Mouse (Mus musculus): ENCODE measurements around the gene Cntn2. TPM values are rescaled to one million over a fixed set of nuclear protein-coding genes. Genes with fewer than 3 reads are reported as not detected.

Cntn2 gene
- total RNA-seq (2021) = 1 to 10 TPM; 1.2 to 2.0 TPM
- long read RNA-seq, experiment 1, partial matches to known transcripts = 0 of 2 reads
- long read RNA-seq, experiment 1, other reads (novel, unspliced or antisense) = 2 of 2 reads
- long read RNA-seq, experiment 2 = 0 reads

DNA sequence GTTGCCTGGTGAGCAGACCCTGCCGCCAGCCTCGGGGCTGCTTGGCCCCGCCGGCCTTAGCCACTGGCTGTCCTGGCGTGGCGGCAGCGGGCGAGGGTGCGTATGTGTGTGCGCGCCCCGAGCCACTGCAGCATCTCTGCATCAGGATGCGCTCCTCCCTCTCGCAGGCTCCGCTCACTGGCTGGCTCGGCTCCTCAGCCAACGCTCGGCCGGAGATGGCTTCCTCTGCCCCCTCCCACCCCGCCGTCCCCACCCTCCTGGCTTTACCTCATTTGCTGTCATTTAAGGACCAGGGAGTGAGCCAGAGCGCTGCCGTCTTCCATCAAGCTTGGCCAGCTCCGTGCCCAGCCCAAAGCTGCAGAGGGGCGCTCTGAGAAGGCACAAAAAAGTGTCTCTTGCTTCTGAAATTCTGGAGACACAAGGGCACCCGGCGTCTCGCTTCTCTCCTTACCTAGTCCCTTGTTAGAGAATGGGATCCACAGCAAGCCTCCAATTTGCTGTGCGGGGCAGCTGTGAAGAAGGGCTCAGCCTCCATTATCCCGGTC lies at the start of gene Cntn2:
TSS of gene Cntn2 (minus strand) at position 495 of the 545 bp plus-strand sequence.
- no peak for DNase-seq (ENCODE audit: low spot score in 2 of 2)

DNA sequence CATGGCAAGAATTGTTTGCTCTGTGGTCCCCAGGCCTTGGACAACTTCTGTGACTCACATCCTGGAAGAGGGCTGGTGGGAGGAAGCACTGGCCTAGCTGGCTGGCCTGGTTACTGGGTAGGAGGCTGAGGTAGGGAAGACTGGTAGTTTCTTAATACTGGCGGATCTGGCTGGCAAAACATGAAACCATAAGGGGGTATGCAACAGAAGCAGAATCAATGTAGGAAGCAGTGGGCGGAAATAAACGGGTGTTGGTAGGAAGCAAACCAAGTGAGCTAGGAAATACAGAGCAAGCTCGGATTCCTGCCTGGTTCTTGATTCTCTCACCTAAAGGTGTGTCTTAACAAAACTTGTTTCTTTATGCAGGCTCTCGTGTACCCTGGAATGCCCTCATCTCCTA lies 49.1 kb upstream of the Cntn2 start:
- DNase-seq (ENCODE audit: low spot score in 2 of 2) = no peak

DNA sequence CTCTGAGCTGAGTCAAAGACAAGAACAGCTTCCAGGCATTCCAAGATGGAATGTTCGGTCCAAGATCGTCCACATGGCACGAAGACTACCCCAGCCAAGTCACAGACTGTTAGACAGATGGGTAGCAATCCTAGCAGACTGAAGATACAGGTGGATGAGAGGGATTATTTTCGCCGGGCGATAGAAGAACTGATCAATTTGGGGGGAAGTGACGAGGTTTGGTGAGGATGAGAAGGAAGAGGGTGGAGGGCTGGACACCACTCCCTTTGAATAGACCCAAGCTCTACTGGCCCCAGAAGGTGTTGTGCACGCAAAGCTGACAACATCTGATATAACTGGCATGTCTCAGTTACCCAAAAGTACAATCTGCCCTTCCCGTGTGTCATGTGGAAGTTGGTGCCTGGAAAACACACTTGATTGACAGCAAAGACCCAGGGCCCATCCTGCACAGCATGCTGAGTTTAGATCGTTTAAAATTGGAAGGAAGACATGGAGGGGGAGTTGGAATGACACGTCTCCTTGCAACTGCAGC lies 48.4 kb upstream of the Cntn2 start:
- no peak for DNase-seq (ENCODE audit: low spot score in 2 of 2)

GRCm38 (mm10) chr1:132586679-132587201 lies 43.7 kb upstream of the Cntn2 start:
- DNase-seq (ENCODE audit: low spot score in 2 of 2) = no peak

GRCm38 (mm10) chr1:132585376-132585775 lies 42.3 kb upstream of the Cntn2 start:
- no peak for DNase-seq (ENCODE audit: low spot score in 2 of 2)

DNA sequence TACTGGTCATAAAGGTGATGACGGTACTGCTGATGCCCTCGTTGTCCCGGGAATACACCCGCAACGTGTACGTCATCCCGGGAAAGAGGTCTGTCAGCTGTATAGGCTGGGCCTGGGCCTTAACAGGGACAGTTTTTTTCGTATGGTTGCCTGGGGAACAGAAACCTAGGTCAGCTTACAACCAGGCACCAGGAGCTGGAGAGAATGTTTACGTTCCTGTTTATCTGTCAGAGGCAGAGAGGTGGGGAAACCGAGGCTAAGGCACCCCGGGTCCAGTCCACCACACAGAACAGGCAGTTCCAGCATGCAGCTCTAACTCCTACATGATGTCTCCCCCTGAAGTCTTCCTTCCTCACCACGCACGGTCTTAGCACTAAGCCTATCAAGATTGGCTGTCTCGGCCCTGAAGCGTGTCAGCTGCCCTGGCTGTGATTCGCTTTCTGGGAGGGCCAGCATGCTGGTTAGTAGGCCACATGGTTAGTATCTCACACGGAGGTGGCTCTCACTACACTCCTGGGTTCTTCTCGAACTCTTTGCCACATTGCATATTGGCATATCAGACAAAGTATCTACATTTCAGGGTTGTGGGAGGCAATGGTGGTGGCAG lies 40.0 kb upstream of the Cntn2 start:
- DNase-seq (ENCODE audit: low spot score in 2 of 2) = no peak

DNA sequence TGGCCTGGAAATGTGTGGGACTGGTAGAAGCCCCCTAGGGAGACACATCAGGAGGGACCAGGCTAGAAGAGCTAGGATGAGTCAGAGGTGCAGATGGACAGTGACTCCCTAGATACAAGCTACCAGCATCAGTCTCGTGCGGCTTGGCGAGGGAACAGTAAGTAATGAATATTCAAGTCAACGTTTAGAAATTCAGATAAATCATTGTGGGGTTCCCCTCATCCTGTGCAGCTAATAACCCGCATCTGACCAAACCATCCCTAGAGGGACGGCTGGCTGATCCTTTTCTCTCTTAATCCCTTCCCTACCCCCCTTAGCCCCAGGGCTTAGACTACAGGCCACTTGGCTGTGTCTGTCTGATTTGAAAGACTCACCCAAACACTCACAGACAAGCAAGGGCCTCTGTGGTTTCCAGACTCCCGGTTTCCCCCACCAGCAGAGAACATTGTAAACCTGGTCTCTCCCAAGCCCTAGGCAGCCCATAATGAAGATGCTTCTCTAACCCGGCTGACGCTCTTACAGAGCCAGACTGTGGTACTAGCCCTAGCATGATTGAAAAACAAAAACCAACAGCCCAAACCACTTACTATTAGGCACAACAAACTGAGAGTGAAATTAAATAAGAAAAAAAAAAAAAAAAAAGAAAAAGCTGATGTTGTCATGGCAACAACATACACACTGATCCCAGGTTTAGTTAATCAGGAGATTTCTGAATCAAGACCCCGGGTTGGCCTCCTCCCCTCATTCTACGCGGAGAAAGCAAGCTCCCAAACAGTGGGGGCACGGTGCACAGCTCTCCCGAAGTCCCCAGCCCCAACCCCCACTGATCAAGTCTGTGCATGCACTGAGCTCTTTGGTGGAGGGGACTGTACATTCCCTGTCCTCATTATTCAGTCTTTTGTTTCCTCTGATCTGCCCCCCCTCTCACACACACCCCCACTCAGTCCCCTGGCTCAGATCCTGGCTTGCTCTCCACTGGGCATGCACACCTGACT lies 39.1 kb upstream of the Cntn2 start:
- DNase-seq (ENCODE audit: low spot score in 2 of 2) = no peak

- no peak for DNase-seq (ENCODE audit: low spot score in 2 of 2)
Observed at GRCm38 (mm10) chr1:132580063-132580462, 37.0 kb upstream of the Cntn2 start.

GRCm38 (mm10) chr1:132576845-132577244 lies 33.8 kb upstream of the Cntn2 start:
- no peak for DNase-seq (ENCODE audit: low spot score in 2 of 2)

DNA sequence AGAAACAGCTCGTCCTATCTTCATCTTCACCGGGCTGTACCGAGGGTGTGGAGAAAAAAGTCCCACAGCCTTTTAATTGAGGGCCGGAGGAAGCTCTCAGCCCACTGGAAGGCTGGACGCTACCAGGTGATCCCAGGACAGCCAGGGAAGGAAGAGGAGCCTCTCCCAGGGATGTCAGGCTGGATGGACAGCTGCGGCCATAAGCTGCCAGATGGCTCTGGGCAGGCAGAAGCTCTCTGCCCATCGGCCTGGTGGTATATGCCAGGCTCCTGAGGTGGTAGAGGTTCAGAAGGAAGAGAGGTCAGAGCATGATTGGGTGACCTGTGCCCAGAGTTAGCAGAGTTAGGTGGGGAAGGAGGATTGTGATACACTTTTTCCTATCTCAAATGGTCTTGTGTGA lies 29.8 kb upstream of the Cntn2 start:
- no peak for DNase-seq (ENCODE audit: low spot score in 2 of 2)

DNA sequence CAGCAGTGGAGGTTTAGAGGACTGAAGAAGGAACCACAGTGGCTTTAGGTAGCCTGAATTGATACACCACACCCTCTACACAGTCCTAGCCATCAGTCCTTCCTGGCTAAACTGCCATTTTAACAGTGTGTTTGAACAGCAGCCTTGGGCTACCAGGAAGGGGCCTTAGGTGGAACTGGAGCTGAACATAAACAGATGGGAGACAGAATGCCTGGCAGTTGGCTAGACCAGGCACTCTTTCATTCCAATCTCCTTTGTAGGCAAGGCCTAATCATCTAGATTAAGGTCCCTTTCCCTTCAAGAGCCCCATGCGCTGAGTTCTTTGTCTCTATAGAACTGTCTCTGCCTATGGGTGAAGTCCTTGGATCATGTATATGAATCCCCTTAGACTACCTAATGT lies 28.6 kb upstream of the Cntn2 start:
- DNase-seq (ENCODE audit: low spot score in 2 of 2) = no peak

GRCm38 (mm10) chr1:132570906-132571305 lies 27.9 kb upstream of the Cntn2 start:
- no peak for DNase-seq (ENCODE audit: low spot score in 2 of 2)

DNA sequence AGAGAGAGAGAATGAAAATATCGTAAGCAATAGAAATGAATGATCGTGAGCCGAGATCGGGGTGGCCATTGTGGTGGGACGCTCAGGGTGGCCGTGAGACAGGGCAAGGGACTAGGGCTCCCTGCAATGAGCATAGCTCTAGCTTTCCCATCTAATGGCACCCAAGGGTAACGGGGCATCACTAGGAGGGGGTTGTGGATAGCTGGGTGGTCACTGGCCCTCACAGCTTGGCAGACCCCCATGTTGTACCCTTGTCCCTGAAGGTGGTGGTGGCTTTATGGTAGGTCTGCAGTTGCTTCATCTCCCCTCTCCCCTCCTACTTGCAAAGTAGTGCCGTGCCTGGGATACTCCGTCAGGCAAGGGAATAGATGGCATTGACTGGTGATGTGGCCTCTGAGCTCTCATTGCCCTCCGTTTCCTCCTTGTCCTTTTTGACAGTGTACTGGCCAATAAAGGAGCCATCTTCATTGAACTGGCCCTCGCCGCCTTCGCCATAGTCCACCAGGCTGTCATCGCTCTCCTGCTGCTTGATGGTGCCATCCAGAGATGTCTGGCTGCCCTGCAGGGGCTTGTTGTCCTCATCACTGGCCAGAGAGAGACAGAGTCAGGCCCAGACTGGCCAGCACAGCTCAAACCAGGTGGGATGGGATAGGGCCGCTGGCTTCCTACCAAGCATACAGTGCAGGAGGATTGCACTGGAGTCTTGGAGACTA lies 27.2 kb upstream of the Cntn2 start:
- DNase-seq (ENCODE audit: low spot score in 2 of 2) = no peak

GRCm38 (mm10) chr1:132569516-132569915 lies 26.5 kb upstream of the Cntn2 start:
- DNase-seq (ENCODE audit: low spot score in 2 of 2) = no peak

- no peak for DNase-seq (ENCODE audit: low spot score in 2 of 2)
Observed at GRCm38 (mm10) chr1:132567336-132568125, 24.5 kb upstream of the Cntn2 start.

GRCm38 (mm10) chr1:132565766-132566165 lies 22.7 kb upstream of the Cntn2 start:
- DNase-seq (ENCODE audit: low spot score in 2 of 2) = no peak

GRCm38 (mm10) chr1:132564946-132565345 lies 21.9 kb upstream of the Cntn2 start:
- no peak for DNase-seq (ENCODE audit: low spot score in 2 of 2)

DNA sequence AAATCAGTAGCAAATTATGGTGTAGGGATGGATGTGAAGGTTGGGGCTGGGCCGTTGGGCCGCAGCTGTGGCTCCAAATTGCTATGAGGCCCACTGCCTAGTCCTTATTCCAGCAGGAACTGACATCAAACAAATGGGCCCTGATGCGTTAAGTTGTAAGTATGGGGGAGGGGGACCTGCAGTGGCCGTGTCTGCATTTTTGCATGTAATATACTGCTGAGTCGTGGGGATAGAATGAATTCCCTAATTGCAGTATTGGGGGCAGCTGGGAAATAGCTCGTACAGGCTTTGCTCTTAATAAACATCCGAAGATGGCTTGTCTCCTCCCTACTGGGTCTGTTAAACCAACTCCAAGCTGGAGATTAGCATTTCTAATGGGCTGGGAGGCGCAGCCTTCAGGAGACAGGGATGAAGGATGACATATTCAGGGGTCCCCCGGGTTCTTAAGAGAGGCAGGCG lies 19.3 kb upstream of the Cntn2 start:
- DNase-seq (ENCODE audit: low spot score in 2 of 2) = no peak

DNA sequence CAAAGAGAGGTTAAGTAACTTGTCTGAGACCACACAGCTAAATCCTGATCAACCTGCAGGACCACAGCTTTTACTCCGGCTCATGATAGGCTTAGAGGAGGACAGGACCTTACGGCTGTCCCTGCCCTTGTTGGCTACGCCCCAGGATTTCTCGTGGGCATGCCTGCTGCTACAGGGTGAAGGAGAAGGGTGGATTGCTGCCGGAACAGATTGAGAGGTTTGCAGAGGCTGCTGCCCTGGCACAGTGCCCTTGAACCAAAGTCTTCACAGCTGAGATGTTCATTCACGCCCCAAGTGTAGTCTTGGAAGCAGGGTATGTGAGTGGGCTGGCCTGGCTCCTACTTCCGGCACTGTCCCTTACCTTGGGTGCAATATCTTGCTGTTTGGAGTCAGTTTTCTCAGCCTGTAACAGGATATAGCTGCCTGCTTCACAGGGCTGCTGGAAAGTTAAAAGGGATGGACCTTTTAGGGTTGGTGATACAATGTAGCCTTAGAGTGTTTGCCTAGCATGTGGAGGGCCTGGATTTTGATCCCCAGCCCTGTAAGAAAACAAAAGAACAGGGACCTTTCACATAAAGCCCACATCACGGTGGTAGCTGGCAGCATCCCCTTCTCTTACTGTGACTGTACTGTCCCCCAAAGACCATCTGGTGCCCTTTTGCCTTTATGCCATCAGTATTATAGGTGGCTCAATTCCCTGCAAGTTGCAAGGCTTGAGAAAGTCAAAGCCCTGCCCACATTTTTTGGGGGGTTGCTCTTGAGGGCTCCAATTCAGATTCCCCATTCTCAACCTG lies 18.0 kb upstream of the Cntn2 start:
- no peak for DNase-seq (ENCODE audit: low spot score in 2 of 2)
